In the genomic region with DNA sequence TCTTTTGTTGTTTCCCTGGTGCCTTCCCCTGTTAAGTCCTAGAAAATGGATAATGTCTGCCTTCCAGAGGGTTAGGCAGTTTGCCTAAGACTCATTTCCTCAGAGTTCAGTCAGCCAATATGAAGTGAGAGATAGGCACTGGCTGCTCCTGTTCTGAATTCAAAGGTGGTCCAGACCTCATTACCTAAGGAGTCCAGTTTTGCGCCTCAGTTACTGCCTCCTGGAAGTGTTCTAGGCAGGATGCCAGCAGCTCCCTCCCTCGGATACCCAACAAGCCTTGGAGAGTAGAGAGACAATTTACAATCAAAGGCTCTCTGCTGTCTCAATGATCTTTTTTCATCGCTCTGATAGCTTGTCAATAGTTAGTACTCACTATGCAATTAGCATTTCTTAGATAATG, we compare ENCODE assay signal across 17 mouse cellular contexts. TPM values are rescaled to one million over a fixed set of nuclear protein-coding genes. Genes with fewer than 3 reads are reported as not detected.
DNase-seq lines count a peak whose midpoint lies in the region; ATAC-seq and TF ChIP-seq lines count a peak whose summit lies in the region.
"Had no signal": no experiment of that assay in that cellular context is flagged by ENCODE, and none has a peak within 500 bp of the region (broad histone marks: within the 10 kb centered on the region; RNA-seq: fewer than 3 reads in every experiment).

No protein-coding gene starts in this region.

- peak; percentile 9 for DNase-seq in kidney, adult 9 months
- DNase-seq in kidney, adult 2 months: no peak
- DNase-seq in midbrain, embryonic 11.5 days (ENCODE audit: low spot score, missing footprints): peak; percentile 17
- peak; percentile 57 to 62 for DNase-seq in kidney, postnatal 4 days
- DNase-seq: cerebellum, postnatal 36 days; gastrocnemius, postnatal 14 days; layer of hippocampus, postnatal 36 days had no signal

- TF ChIP-seq CTCF in kidney, adult 2 months (conservative IDR thresholded peaks at IDR 0.05; ENCODE audit: insufficient read depth, insufficient read length, low read depth, low read length): no peak

- 0 out of 2 replicates have a peak, but pooled peaks have one; percentile 24 for ATAC-seq in forebrain, embryonic 15.5 days (replicated peaks)
- ATAC-seq in forebrain, embryonic 13.5 days: no peak
- ATAC-seq in midbrain, embryonic 11.5 days (ENCODE audit: low FRiP score): no peak
- ATAC-seq in midbrain, embryonic 13.5 days: no peak
- ATAC-seq: hindbrain, embryonic 16.5 days; midbrain, embryonic 16.5 days had no signal

- TF ChIP-seq POLR2A in kidney, adult 2 months (IDR thresholded peaks at IDR 0.05; ENCODE audit: low read depth, low read length): no peak

- no peaks in the 10 kb centered on the region for H3K9me3 ChIP-seq in forebrain, embryonic 15.5 days
- H3K9me3 ChIP-seq in forebrain, embryonic 13.5 days (replicated peaks): peaks cover 6% of the 10 kb centered on the region; the same call in 1 of the 2 replicates
- no peaks in the 10 kb centered on the region; the same call in 1 of the 2 replicates for H3K9me3 ChIP-seq in midbrain, embryonic 11.5 days (ENCODE audit: control insufficient read depth, low read length)
- H3K9me3 ChIP-seq in midbrain, embryonic 13.5 days: no peaks in the 10 kb centered on the region
- H3K9me3 ChIP-seq: embryonic facial prominence, embryonic 10.5 days; G1E; heart, embryonic 15.5 days; liver, embryonic 15.5 days had no signal

- no peak overlapping the region for H3K4me3 ChIP-seq in forebrain, embryonic 15.5 days
- H3K4me3 ChIP-seq in forebrain, embryonic 13.5 days: no peak overlapping the region
- H3K4me3 ChIP-seq in kidney, adult 2 months (ENCODE audit: insufficient read depth, low read depth, low read length): no peak overlapping the region
- no peak overlapping the region for H3K4me3 ChIP-seq in midbrain, embryonic 11.5 days (ENCODE audit: low read depth, low read length)
- no peak overlapping the region for H3K4me3 ChIP-seq in midbrain, embryonic 13.5 days (replicated peaks)
- H3K4me3 ChIP-seq: embryonic facial prominence, embryonic 10.5 days; erythroblast, embryonic 14.5 days; heart, embryonic 15.5 days; liver, embryonic 15.5 days had no signal

- H3K4me2 ChIP-seq in forebrain, embryonic 15.5 days (replicated peaks): no peak overlapping the region
- H3K4me2 ChIP-seq in forebrain, embryonic 13.5 days: no peak overlapping the region
- H3K4me2 ChIP-seq in midbrain, embryonic 11.5 days: no peak overlapping the region
- no peak overlapping the region for H3K4me2 ChIP-seq in midbrain, embryonic 13.5 days (replicated peaks)
- H3K4me2 ChIP-seq: heart, embryonic 15.5 days; liver, embryonic 15.5 days had no signal

- H3K36me3 ChIP-seq in forebrain, embryonic 15.5 days: no peaks in the 10 kb centered on the region
- H3K36me3 ChIP-seq in forebrain, embryonic 13.5 days (ENCODE audit: poor library complexity, severe bottlenecking): no peaks in the 10 kb centered on the region
- no peaks in the 10 kb centered on the region for H3K36me3 ChIP-seq in kidney, adult 2 months (ENCODE audit: control insufficient read depth, insufficient read depth, low read length)
- no peaks in the 10 kb centered on the region for H3K36me3 ChIP-seq in midbrain, embryonic 11.5 days (ENCODE audit: control insufficient read depth, insufficient read depth, low read length)
- no peaks in the 10 kb centered on the region for H3K36me3 ChIP-seq in midbrain, embryonic 13.5 days
- H3K36me3 ChIP-seq: embryonic facial prominence, embryonic 10.5 days; G1E; heart, embryonic 15.5 days; liver, embryonic 15.5 days had no signal

- H3K9ac ChIP-seq in forebrain, embryonic 15.5 days (replicated peaks): no peak overlapping the region
- no peak overlapping the region for H3K9ac ChIP-seq in forebrain, embryonic 13.5 days
- no peak overlapping the region for H3K9ac ChIP-seq in midbrain, embryonic 11.5 days (ENCODE audit: low read length)
- H3K9ac ChIP-seq in midbrain, embryonic 13.5 days (replicated peaks): no peak overlapping the region
- H3K9ac ChIP-seq: heart, embryonic 15.5 days; liver, embryonic 15.5 days had no signal

- H3K4me1 ChIP-seq in forebrain, embryonic 15.5 days: peaks cover 13% of the 10 kb centered on the region
- peaks cover 10% of the 10 kb centered on the region; the same call in 1 of the 2 replicates for H3K4me1 ChIP-seq in forebrain, embryonic 13.5 days
- H3K4me1 ChIP-seq in kidney, adult 2 months (ENCODE audit: control insufficient read depth, insufficient read depth, low read length): no peaks in the 10 kb centered on the region
- no peaks in the 10 kb centered on the region for H3K4me1 ChIP-seq in midbrain, embryonic 11.5 days (ENCODE audit: control insufficient read depth, insufficient read depth, low read length)
- peaks cover 14% of the 10 kb centered on the region for H3K4me1 ChIP-seq in midbrain, embryonic 13.5 days (replicated peaks)
- H3K4me1 ChIP-seq: liver, embryonic 15.5 days had no signal

- WGBS in forebrain, embryonic 15.5 days: 20% methylated on average over 3 of the region's 3 CpGs
- WGBS in forebrain, embryonic 13.5 days: 37% methylated on average over 3 of the region's 3 CpGs
- 53% methylated on average over 3 of the region's 3 CpGs for WGBS in kidney, adult 2 months
- 85% methylated on average over 3 of the region's 3 CpGs for WGBS in midbrain, embryonic 11.5 days
- 67% methylated on average over 3 of the region's 3 CpGs for WGBS in midbrain, embryonic 13.5 days

- H3K27ac ChIP-seq in forebrain, embryonic 15.5 days (replicated peaks): no peak overlapping the region
- no peak overlapping the region for H3K27ac ChIP-seq in forebrain, embryonic 13.5 days
- no peak overlapping the region for H3K27ac ChIP-seq in kidney, adult 2 months (ENCODE audit: insufficient read depth, low read depth, low read length)
- H3K27ac ChIP-seq in midbrain, embryonic 11.5 days (ENCODE audit: low read depth, low read length): no peak overlapping the region
- no peak overlapping the region for H3K27ac ChIP-seq in midbrain, embryonic 13.5 days
- H3K27ac ChIP-seq: embryonic facial prominence, embryonic 10.5 days; heart, embryonic 15.5 days; liver, embryonic 15.5 days had no signal

- H3K27me3 ChIP-seq in forebrain, embryonic 15.5 days: no peaks in the 10 kb centered on the region
- no peaks in the 10 kb centered on the region for H3K27me3 ChIP-seq in forebrain, embryonic 13.5 days
- H3K27me3 ChIP-seq in kidney, adult 2 months (replicated peaks; ENCODE audit: control insufficient read depth, insufficient read depth, low read length): no peaks in the 10 kb centered on the region
- no peaks in the 10 kb centered on the region for H3K27me3 ChIP-seq in midbrain, embryonic 11.5 days (ENCODE audit: control insufficient read depth, insufficient read depth, low read length)
- H3K27me3 ChIP-seq in midbrain, embryonic 13.5 days: no peaks in the 10 kb centered on the region

RNA-seq across cellular contexts. Expression of gene Fam174b, which starts 19.1 kb away (rescaled TPM):
- 28.2 and 31.2 TPM in 2 replicates for polyA plus RNA-seq in forebrain, embryonic 15.5 days (2015; fragmentation: Nextera tagmentation; extraction: Ambion mirVana)
- 15.9 and 16.7 TPM in 2 replicates for polyA plus RNA-seq in forebrain, embryonic 13.5 days (2015; fragmentation: Nextera tagmentation; extraction: Ambion mirVana)
- 17.1 and 17.4 TPM in 2 replicates for polyA plus RNA-seq in kidney, adult 2 months (2012; rRNA removed)
- polyA plus RNA-seq in midbrain, embryonic 11.5 days (2014; fragmentation: Nextera tagmentation; extraction: Ambion mirVana): 28.9 and 36.3 TPM in 2 replicates
- 24.5 and 27.1 TPM in 2 replicates for polyA plus RNA-seq in midbrain, embryonic 13.5 days (2015; fragmentation: Nextera tagmentation; extraction: Ambion mirVana)
- polyA plus RNA-seq: erythroblast, embryonic 14.5 days had no signal
